Mouse (Mus musculus) spleen, postnatal 14 days (tissue): Measurements from ENCODE around the gene Exosc5.

Experiments
- DNase-seq, 2 experiments: peaks; one replicate each; pipeline ENCODE4 v3.0.0; 2021 to 2022; ENCODE audit warnings: low spot score in 2 of 2

Exosc5 gene

DNA sequence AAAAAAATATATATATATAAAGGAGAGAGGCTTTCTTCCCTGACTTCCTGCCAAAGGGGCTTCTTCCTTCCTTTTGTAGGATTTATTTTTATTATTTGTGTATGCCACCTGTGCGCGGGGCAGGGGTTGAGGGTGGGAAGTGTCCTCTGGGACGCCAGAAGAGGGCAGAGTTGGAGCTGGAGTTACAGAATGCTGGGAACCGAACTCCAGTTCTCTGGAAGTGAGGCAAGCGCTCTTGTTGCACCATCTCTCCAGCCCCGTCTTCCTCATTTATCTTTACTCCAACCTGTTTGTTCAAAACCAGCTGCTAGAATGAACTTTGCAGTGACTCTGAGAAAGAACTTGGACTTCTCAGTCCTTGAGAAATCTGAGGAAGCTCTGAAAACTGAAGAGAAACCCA lies 21.0 kb downstream of the Exosc5 start:
- no peak for DNase-seq

DNA sequence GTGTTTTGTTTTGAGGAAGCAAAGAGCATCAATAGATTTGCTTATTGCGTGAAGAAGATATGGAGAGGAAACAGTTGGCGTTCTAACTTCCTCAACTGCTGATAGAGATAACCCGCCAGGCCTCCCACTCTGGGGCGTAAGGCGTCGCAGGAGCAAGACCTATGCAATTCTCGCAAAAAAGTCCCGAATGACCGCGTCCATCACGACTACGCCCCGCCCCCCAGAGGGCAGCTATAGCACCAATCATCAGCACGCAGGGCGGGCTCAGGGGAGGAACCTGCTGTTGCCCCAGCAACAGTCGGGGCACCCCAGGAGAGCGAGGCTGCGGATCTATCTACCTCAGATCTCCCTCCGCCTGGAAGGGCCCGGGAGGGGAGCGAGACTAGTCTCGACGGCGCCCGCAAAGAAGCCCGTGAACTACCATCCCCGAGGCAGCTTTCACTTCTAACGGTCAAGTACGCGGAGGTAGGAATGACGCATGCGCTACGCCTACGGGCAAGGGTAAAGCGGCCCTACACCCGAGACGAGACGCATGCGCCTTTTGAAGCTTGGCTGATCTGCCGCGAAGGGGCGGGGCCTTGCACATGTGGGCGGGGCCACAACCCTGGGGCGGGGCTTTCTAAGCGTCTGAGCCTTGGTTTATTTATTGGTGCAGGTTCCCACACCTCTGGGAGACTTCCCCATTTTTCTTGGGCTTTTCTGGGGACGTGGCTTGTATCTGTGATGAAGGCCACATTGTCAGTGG lies 21.7 kb downstream of the Exosc5 start, which contains the start of gene B9d2:
Gene B9d2, plus strand, starts transcription at position 267 of the 745 bp plus-strand sequence.
- peak; percentile 98 for DNase-seq

DNA sequence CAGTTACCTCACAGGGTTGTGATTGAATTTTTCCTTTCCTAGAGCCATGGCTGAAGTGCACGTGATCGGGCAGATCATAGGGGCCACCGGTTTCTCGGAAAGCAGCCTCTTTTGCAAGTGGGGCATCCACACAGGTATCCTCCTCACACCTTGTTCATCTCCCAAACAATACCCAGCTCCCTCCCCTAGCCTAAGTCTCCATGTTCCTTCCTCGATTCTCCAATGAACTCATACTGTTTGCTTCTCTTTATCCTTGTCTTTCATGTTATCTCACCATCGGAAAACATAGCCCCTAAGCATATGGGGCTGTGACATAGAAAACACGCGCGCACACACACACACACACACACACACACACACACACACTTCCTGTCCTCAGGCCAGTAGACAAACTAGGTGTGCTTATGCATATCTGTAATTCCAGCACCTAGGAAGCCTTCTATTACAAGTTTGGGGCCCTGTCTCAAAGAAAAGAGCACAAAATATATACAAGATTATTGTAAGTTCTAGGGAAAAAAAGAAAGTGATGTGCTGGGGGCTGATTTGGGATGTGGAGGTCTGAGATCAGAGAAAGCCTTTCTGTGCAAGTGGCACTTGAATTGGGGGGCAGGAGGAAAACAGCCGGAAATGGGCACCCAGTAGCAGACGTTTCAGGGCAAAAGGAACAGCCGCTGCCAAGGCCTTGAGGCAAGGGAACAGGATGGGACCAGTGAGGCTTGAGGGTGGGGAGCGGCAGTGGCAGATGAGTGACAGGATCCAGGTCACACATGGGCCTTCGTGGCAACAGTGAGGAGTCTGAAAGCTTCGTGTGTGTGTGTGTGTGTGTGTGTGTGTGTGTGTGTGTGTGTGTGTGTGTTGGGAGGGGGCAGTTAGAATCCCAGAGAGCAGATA lies 22.6 kb downstream of the Exosc5 start:
- no peak for DNase-seq

DNA sequence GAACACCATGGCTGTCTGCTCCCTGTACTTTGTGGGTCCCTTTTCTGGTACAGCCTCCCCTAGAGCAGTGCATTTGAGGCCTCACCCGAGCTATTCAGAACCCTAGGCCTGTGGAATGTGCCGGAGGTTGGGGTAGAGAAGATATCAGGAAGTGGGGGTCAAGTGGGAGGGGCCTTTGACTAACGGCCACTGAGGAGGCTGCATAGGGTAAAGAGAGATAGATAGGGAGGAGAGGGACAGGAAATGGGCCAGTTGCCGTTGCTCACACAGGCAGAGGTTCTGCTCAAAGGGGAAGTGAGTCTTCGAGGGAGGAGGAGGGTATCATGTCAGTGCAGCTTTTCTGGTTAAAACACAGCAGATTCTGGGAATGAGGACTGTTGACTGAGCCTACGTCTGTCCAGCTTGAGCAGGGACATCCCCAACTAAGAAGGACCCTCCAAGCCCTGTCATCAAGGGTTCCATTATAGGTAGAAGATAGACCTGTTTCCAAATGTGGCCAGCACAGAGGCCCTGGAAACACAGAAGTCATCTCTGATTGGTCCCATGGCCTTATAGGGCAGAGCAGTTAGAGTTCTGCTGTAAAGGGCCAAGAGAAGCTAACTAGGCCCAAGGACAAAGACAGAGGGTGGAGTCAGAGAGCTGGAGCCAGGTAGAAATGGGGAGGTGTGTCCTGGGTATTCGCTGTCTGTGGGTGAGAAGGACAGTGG lies 24.7 kb downstream of the Exosc5 start:
- peak in 1 of 2 experiments; percentile 52 for DNase-seq

DNA sequence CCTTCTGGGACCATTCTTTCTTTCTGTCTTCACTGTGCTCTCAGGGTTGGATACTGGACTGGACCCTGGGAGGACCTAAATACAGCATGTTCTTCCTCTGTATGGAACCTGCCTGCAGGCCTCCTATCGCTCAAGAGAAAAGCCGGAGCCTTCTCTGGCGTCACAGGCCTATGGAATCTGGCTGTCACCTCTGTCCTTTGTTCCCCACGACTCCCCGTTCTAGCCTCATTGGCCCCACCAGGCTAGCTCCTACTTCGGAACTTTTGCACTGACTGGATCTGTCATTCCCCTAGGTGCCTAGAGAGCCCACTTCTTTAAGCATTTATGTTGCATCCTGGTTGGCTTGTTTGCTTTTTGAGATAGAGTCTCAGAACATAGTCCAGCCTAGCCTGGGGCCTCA lies 25.7 kb downstream of the Exosc5 start:
- DNase-seq = no peak

DNA sequence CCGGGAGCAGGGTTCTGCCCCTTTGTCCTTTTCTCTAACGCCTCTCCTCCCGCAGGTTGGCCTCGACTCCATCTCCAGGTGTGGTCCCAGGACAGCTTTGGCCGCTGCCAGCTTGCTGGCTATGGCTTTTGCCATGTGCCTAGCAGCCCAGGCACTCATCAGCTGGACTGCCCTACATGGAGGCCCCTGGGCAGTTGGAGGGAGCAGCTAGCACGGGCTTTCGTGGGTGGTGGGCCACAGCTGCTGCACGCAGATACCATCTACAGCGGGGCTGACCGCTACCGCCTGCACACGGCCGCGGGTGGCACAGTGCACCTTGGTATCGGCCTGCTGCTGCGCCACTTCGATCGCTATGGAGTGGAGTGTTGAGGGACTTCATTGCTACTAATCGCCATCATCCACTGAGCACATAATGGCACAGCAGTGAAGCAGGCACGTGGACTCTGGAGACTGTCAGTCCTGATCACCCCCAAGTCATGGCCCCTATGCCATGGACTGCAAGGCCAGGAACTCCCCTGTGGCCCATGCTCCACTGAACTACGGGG lies 27.0 kb downstream of the Exosc5 start:
- DNase-seq = no peak

DNA sequence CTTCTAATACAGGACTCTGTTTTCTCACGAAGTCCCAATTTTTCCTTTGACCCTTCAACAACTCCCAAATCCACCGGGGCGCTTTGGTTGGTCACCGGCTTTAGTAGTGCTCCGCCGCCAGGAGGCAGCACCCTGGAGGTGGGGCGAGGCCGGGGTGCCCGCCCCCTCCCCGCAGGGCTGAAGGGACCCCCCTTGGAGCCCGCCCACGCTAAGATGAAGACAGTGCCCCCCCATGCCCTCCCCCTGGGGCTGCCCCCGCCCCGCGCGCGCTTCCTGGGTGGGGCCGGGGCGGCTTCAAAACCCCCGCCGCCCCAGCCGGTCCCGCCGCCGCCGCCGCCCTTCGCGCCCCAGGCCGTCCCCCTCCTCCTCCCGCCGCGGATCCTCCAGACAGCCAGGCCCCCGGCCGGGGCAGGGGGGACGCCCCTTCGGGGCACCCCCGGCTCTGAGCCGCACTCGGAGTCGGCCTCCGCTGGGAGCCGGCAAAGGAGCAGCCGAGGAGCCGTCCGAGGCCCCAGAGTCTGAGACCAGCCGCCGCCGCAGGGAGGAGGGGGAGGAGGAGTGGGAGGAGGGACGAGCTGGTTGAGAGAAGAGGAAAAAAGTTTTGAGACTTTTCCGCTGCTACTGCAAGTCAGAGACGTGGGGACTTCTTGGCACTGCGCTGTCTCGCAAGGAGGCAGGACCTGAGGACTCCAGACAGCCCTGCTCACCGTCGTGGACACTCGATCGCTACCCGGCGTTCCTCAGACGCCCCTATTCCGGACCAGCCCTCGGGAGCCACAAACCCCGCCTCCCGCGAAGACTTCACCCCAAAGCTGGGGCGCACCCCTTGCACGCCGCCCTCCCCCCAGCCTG lies 27.9 kb downstream of the Exosc5 start, which contains the start of gene Tgfb1:
Gene Tgfb1, plus strand, starts transcription at position 323 of the 852 bp plus-strand sequence.
- peak; percentile 68 to 82 for DNase-seq

DNA sequence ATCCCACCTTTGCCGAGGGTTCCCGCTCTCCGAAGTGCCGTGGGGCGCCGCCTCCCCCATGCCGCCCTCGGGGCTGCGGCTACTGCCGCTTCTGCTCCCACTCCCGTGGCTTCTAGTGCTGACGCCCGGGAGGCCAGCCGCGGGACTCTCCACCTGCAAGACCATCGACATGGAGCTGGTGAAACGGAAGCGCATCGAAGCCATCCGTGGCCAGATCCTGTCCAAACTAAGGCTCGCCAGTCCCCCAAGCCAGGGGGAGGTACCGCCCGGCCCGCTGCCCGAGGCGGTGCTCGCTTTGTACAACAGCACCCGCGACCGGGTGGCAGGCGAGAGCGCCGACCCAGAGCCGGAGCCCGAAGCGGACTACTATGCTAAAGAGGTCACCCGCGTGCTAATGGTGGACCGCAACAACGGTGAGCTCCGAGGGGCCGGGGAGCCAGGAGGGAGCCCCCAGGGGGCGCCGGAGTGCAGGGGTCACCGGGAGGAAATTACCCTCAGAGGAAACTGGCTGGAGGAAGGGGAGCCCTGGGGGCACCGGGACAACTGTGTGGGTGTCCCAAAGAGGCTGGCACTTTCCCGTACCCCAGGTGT lies 28.9 kb downstream of the Exosc5 start:
- peak; percentile 69 to 77 for DNase-seq

DNA sequence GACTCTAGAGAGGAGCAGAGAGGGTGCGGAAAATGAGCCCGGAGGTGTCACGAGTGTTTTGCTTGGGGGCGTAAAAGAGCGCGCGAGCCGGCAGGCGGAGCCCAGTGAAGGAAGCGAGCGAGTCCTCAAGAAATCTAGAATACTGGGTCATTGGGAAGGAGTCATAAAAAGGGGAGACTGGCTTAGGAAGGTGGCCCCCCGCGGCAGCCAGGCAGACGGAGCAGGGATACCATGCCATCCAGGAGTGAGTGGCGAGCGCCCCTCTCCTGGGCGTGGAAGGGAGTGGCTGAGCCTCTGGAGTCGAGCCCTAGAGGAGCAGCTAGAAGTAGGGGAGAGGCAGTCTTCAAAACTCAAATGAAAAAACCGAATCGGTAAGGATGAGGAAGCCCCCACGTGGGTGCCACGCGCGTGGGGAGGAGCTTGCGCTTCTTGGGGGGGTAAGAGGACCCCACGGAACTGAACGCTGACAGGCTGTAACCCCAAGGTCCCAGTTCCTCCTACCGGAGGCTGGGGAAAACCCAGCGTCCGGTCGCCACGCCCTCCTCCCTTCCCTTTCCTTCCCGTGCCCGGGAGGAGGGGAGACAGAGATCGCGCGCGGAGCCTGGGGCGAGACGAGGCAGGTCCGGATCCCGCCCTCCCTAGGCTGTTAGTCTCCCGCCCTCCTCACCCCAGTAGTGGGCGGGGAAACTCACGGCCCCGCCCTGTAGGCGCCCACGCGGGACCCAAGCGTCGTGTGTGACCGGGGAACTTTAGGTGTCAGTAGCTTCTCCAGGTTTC lies 30.0 kb downstream of the Exosc5 start:
- DNase-seq = peak; percentile 59 to 72

DNA sequence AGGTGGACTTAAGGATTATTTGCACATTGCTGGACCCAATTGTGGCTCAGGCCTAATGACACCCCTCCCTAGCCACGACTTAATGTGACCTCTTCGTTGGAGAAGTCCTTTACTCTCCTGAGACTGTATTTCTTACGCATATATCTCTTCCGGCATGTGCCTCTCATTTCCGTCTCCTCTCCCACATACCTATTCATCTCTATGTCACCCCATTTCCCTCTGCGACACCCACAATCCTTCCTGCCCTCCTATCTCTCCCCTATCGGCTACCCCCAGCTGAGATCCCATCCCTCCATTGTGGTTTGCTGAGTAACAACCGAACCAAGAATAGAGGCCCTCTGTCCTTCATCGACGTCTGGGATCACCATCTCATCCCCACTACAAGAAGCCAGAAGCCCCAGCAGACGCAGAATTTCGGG lies 30.6 kb downstream of the Exosc5 start:
- DNase-seq = no peak

DNA sequence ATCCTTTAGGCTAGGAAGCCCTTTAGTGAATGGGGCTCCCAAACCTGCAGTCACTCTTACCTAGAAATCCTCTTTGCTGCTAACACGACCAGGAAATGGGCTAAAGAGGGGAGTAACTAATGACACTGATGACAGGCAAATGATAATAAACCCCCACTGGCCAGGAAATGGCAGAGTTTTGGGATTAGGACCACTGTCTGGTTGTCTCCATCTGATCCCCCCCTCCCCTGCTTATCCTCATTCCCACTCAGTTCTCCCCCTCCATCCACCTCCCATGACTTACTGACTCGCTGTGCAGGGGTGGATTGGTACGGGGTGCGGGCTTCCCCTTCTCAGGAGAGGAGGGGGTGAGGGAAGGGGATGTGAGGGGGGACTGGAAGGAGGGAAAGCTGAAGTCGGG lies 31.1 kb downstream of the Exosc5 start:
- no peak for DNase-seq

DNA sequence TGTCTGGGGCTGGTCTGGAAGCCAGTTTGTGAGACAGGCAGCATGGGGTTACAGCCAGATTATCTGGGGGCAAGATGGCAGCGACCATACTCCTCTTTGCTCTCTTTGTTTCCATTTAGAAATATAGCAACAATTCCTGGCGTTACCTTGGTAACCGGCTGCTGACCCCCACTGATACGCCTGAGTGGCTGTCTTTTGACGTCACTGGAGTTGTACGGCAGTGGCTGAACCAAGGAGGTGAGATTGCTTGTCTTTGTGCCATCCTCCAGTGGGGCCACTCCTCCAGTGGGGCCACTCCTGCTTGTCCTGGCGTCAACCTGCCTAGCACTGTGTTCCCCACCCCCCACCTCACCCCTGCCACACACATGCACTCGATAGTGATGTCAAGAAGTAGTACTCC lies 35.1 kb downstream of the Exosc5 start:
- DNase-seq = no peak

DNA sequence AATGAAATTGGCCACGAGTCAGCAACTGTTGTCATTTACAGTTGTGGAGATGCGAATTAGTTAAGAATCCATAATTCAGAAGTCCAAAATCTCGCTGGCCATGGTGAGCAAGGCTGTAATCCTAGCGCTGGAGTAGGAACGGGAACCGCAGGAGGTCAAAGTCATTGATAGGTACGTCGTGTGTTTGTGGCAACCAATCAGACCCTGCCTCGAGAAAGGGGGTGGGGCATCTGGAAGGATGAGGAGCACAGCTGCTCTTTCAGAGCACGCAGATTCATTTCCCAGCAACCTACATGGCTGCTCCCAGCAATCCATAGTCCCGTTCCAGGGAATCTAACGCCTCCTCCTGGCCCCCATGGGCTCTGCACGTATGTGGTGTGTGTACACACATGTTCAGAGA lies 40.9 kb downstream of the Exosc5 start:
- no peak for DNase-seq

DNA sequence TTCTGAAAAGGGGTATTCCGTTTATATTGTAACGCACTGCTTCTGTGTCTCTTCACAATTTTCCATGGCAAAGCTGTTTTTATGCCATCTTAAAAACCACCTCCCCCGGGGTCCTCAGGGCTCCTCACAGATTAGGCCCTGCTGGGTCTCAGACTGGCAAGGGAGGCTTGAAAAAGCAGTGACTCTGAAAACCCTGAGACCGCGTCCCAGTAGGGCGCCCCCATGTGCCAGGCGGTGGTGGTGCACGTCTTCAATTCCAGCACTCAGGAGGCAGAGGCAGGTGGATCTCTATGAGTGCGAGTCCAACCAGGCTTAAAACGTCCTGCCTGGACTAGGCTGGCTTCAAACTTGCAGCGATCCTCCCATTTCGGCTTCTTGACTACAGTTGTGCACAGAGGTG lies 41.8 kb downstream of the Exosc5 start:
- DNase-seq = no peak

DNA sequence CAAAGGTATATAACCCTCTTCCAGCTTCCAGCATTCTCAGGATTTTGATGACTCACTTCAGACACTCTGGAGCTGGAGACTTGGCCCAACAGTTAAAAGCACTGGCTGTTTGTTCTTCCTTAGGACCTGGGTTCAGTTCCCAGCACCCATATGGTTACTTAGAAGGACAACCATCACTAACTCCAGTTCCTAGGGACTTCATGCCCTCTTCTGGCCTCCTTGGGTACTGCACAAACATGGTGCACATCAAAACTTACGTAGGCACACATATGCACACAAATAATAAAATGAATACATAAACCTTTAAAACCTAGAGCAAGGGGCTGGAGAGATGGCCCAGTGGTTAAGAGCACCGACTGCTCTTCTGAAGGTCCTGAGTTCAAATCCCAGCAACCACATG lies 43.4 kb downstream of the Exosc5 start:
- DNase-seq = no peak

DNA sequence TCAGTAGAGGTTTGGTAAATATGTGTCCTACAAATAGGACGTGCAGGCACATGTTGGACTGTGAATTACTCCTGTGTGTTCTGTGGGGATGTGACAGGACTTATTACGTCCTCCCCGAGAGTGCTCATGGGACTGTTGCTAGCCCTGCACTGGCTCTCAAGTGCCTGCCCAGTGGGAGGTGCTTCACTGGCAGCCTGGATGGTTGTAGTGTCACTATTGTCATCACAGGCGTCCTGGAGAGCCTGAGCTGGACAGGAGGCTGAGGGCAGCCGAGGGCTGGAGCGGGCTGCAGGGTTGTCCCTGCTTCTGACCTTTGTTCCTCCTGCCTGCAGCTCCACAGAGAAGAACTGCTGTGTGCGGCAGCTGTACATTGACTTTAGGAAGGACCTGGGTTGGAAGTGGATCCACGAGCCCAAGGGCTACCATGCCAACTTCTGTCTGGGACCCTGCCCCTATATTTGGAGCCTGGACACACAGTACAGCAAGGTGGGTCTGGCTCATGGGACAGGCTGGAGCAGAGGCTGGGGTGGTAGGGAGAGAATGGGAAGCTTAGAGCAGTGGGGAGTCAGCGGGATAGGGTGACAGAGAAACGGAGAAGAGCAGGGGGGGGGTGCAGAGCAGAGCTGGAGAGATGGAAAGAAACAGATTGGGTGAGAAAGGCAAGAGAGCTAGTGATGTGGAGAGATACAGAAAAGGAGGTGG lies 45.0 kb downstream of the Exosc5 start:
- no peak for DNase-seq

DNA sequence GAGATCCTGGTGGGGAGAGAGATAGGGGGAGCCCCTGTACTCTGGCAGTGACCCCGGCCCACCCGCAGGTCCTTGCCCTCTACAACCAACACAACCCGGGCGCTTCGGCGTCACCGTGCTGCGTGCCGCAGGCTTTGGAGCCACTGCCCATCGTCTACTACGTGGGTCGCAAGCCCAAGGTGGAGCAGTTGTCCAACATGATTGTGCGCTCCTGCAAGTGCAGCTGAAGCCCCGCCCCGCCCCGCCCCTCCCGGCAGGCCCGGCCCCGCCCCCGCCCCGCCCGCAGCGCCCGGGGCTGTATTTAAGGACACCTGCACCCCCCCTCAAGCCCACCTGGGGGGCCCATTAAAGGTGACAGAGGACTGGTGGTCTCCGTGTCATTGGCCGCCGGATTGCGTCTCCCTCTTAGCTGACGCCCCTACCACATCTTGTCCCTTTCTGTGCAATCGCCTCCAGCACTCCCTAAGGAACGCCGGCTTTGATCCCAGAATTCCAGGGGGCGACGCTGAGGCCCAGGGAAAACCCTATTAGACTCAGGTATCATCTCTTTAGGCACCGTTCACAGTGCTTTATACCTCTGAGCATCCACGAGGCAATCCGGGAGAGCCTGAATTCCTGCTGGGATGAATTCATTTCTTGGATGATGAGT lies 45.9 kb downstream of the Exosc5 start:
- no peak for DNase-seq

DNA sequence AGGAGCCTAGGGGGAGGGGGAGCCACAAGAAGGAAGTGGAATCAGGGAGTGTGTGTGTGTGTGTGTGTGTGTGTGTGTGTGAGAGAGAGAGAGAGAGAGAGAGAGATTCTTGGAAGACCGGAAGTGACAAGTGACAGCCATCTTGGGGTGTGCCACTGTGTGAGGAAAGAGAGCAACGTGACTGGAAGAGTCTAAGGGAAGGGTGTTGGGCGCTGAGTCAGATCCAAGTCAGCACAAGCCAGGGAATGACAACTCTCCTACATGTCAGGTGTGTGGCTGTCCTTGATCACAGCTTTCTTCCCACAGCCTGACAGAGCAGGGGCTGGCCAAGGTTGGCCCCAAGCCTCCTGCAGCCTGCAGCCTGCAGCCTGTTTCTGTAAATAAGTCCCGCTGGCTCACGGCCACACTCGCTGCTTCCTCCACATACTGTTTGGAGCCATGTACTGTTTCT lies 46.9 kb downstream of the Exosc5 start:
- no peak for DNase-seq
